Mouse (Mus musculus) embryonic facial prominence, embryonic 11.5 days (tissue): ENCODE measurements at regions not wholly inside any gene's neighbourhood (a gene's known extent, or its start where the extent isn't known, plus 50 kb on each side); places are given as distances from the start of the nearest gene placed in this dataset.

Experiments
- ATAC-seq: fragments of 200-750 bp; cut with Nextera tagmentation; replicated peaks from 2 replicates; pipeline ENCODE4 v1.8.0; 2017; ENCODE audit warnings: low read depth; ENCODE audit not compliant: insufficient number of reproducible peaks, low FRiP score, low TSS enrichment
- DNase-seq: peaks from one replicate; pipeline ENCODE4 v3.0.0-alpha.2; 2015; ENCODE audit warnings: low spot score
- H3K27ac ChIP-seq: fragments of 300-500 bp; sonication (generic); replicated peaks from 2 replicates; pipeline ENCODE4 v1.5.1; 2014; ENCODE audit warnings: mild to moderate bottlenecking, low read depth, low read length, control low read depth
- H3K27me3 ChIP-seq: fragments of 300-500 bp; sonication (generic); 2 replicates; pipeline ENCODE4 v1.6.1; 2014; ENCODE audit warnings: mild to moderate bottlenecking, low read length, moderate library complexity, mixed read lengths; ENCODE audit not compliant: control insufficient read depth, insufficient read depth
- H3K36me3 ChIP-seq: fragments of 300-500 bp; sonication (generic); replicated peaks from 2 replicates; pipeline ENCODE4 v1.6.1; 2014; ENCODE audit warnings: low read depth, mild to moderate bottlenecking, low read length, moderate library complexity, mixed read lengths; ENCODE audit not compliant: control insufficient read depth, insufficient read depth
- H3K4me1 ChIP-seq: fragments of 300-500 bp; sonication (generic); 2 replicates; pipeline ENCODE4 v1.6.1; 2014; ENCODE audit warnings: low read length, mixed read lengths; ENCODE audit not compliant: control insufficient read depth, insufficient read depth
- H3K4me2 ChIP-seq: fragments of 300-500 bp; sonication (generic); 2 replicates; pipeline ENCODE4 v1.6.1; 2014; ENCODE audit warnings: low read depth, mild to moderate bottlenecking, control low read depth, low read length, moderate library complexity
- H3K4me3 ChIP-seq: fragments of 300-500 bp; sonication (generic); 2 replicates; pipeline ENCODE4 v1.5.1; 2014; ENCODE audit warnings: low read depth, low read length, control low read depth
- H3K9ac ChIP-seq: fragments of 300-500 bp; sonication (generic); replicated peaks from 2 replicates; pipeline ENCODE4 v1.6.1; 2014; ENCODE audit warnings: mild to moderate bottlenecking, control low read depth, low read length
- H3K9me3 ChIP-seq: fragments of 300-500 bp; sonication (generic); replicated peaks from 2 replicates; pipeline ENCODE4 v1.6.1; 2016; ENCODE audit warnings: mild to moderate bottlenecking, low read length, inconsistent platforms, mixed read lengths; ENCODE audit not compliant: control insufficient read depth
- WGBS: fragments of 180-500 bp; shearing (Covaris S2); extraction: QIAGEN DNeasy Blood & Tissue Kit; methylation state at CpG from one replicate; pipeline ENCODE4 v1.1.7; 2014; 5-methylcytosine and 5-hydroxymethylcytosine counted together

DNA sequence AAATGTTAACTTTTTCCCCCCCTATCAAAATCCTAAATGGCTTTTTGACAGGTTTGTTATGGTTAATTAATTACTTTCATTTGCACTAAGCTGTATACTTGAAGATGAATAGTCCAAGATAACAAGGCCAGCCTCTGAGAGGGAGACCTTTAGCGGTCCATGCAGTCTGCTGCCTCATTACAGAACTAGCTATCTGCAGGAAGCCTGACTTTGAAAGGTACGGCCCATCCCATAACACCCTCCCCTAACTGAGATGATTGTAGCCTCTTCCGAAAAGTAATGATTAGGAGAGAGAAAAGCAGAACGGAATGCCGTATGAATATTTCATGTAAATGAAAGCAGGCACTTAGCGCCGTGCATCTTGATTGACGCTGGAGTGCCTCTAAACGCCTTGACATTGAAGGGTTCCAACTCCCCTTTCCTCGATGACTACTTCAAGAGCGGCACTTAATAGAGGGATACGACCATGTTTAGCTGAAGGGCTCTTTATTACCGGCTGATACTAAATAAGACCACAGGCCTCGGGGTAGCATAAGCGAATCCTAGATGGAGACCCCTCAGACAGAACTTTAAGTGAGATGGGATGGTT is 109.9 kb upstream of the Tmco5 start:
- no peak overlapping the region for H3K4me2 ChIP-seq
- 81% methylated on average over 15 of the region's 15 CpGs for WGBS
- no peaks in the 10 kb centered on the region for H3K4me1 ChIP-seq
- H3K36me3 ChIP-seq, result no peaks in the 10 kb centered on the region
- no peaks in the 10 kb centered on the region for H3K27me3 ChIP-seq
- no peak for ATAC-seq
- H3K27ac ChIP-seq, result no peak overlapping the region
- no peak for DNase-seq
- H3K4me3 ChIP-seq, result no peak overlapping the region
- no peaks in the 10 kb centered on the region for H3K9me3 ChIP-seq
- H3K9ac ChIP-seq, result no peak overlapping the region

DNA sequence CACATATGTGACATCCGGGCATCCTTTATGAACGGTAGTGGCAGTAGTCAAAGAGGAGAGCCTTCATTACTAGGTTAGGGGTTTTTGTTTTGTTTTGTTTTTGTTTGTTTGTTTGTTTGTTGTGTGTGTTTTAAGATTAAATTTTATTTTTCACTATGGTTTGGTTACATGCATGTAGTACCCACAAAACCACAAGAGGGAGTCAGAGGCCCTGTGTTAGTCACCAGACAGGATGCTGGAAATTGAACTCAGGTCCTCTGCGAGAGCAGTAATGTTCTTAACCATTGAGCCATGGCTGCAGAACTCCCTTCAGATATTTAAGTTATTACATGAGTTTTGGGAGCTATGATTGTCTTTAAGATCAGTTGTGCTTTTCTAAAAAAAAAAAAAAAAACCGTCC is 109.3 kb upstream of the Tmco5 start:
- Histone ChIP-seq H3K9me3 (no peaks in the 10 kb centered on the region), H3K4me2 (no peak overlapping the region), H3K4me3 (no peak overlapping the region), H3K27ac (no peak overlapping the region), H3K9ac (no peak overlapping the region), H3K4me1 (no peaks in the 10 kb centered on the region), H3K36me3 (no peaks in the 10 kb centered on the region), H3K27me3 (no peaks in the 10 kb centered on the region)
- no peak for ATAC-seq
- 83% methylated on average over 4 of the region's 4 CpGs for WGBS
- no peak for DNase-seq

DNA sequence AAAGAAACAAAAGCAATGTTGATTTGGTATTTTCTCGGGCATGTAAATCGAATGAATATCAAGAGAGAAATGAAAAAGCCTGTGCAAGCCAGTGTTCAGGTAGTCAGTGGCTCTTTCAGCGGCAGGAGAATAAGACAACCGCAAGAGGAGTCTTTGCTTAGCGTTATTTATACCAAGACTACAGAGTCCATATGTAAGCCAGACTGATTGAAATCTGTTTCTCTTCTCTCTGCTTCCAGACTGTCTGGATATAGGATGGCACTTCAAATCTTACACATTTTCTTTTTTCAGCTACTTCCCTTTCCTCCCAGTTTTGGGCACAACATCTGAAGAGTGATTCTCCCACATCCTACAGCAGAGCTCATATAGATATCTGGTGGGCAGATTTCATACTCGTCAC is 105.9 kb upstream of the Tmco5 start:
- 91% methylated on average over 6 of the region's 6 CpGs for WGBS

DNA sequence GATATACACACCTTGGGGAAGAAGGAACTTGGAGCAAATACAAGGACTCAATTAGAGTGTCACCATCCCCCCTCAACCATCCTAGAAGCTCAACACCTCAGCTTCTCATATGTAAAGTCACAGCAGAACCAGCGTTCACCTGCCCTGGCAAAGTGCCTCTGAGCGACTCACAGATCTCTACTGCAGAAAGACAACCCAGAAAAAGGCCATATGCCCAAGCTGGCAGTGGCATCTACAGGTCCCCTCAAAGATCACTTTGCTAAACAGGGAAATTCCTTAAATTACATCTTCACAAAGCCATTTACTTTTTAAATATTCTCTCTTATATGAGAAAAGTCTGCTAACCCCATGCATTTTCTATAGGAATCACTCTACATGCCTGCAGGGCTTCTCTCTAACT is 78.3 kb upstream of the Tmco5 start:
- ATAC-seq, result no peak
- WGBS, result 80% methylated on average over 2 of the region's 2 CpGs
- Histone ChIP-seq H3K27me3 (no peaks in the 10 kb centered on the region), H3K4me1 (no peaks in the 10 kb centered on the region), H3K9me3 (no peaks in the 10 kb centered on the region), H3K4me3 (no peak overlapping the region), H3K4me2 (no peak overlapping the region), H3K36me3 (no peaks in the 10 kb centered on the region), H3K9ac (no peak overlapping the region), H3K27ac (no peak overlapping the region)
- DNase-seq, result no peak

More for the DNA sequence above, 105.9 kb upstream of the Tmco5 start:
- H3K36me3 ChIP-seq, result no peaks in the 10 kb centered on the region
- H3K4me3 ChIP-seq, result no peak overlapping the region
- H3K4me1 ChIP-seq, result no peaks in the 10 kb centered on the region
- no peaks in the 10 kb centered on the region for H3K27me3 ChIP-seq
- no peak overlapping the region for H3K9ac ChIP-seq
- ATAC-seq (no peak), DNase-seq (no peak)
- H3K4me2 ChIP-seq, result no peak overlapping the region
- H3K9me3 ChIP-seq, result no peaks in the 10 kb centered on the region
- no peak overlapping the region for H3K27ac ChIP-seq

DNA sequence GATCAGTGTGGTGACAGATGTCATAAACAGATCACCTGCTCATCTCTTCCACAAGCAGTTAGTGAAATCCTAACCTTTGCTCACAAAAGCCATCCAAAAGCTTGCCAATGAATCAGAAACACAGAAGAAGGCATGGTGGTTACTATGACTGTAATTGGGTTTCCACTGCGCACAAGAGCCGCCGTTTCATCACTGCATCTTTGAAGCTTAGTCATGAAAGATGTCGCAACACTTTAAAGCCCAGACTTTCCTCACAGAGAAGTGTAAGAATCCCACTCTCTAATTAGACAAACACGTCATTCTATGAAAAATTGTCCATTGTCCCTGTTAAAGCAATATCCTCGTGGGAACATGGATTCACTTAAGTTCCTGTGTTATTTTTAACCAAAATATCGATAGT is 76.9 kb upstream of the Tmco5 start:
- 86% methylated on average over 7 of the region's 7 CpGs for WGBS
- no peaks in the 10 kb centered on the region for H3K27me3 ChIP-seq
- no peak overlapping the region for H3K9ac ChIP-seq
- no peak for ATAC-seq
- H3K36me3 ChIP-seq, result no peaks in the 10 kb centered on the region
- no peak overlapping the region for H3K4me2 ChIP-seq
- DNase-seq, result no peak
- no peak overlapping the region for H3K4me3 ChIP-seq
- H3K9me3 ChIP-seq, result no peaks in the 10 kb centered on the region
- H3K27ac ChIP-seq, result no peak overlapping the region
- no peaks in the 10 kb centered on the region for H3K4me1 ChIP-seq

DNA sequence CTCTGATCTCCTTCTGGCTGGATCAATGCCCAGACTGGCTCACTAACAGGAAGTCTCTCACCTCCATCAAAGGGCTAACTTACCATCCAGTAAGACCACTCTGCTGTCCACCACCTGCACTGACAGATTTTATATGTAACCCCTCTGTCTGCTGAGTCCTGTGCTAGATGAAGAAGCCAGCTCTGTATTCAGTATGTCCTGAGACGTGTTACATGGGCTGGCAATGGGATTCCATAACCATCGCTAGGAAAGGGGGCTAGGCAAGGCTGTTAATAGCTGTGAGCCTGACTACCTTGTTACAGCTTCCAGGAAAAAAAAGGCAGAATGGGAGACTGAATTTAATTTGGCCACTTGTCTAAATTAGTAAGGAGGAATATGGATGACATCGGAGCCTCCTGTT is 71.3 kb upstream of the Tmco5 start:
- Histone ChIP-seq H3K36me3 (no peaks in the 10 kb centered on the region), H3K9me3 (no peaks in the 10 kb centered on the region), H3K4me1 (no peaks in the 10 kb centered on the region), H3K9ac (no peak overlapping the region), H3K27me3 (no peaks in the 10 kb centered on the region), H3K4me3 (no peak overlapping the region), H3K27ac (no peak overlapping the region), H3K4me2 (no peak overlapping the region)
- DNase-seq, result no peak
- ATAC-seq, result no peak
- 80% methylated on average over 3 of the region's 3 CpGs for whole genome bisulfite sequencing

DNA sequence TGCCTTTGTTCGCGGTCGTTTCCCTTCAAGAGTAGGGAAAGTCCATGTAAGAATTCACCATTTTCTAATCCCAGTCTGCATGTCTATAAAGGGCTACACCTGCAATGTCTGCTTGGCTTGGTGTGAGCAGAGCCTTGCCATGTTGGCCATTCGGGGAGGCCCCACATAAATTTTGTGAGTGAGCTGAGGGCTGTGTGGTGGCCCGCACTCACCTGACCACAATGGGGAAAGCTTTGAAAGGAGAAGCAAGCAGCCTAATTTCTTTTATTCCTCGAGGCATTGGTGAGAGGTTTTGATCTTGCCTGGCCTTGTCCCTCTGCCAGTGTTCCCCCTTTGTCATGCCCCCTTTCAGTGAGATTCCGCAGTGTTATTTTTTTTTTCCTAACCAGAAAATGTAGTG is 70.9 kb upstream of the Tmco5 start:
- H3K27me3 ChIP-seq, result no peaks in the 10 kb centered on the region
- no peak overlapping the region for H3K9ac ChIP-seq
- H3K27ac ChIP-seq, result no peak overlapping the region
- no peak overlapping the region for H3K4me2 ChIP-seq
- H3K36me3 ChIP-seq, result no peaks in the 10 kb centered on the region
- H3K9me3 ChIP-seq, result no peaks in the 10 kb centered on the region
- no peak overlapping the region for H3K4me3 ChIP-seq
- no peak for DNase-seq
- WGBS, result 77% methylated on average over 7 of the region's 7 CpGs
- H3K4me1 ChIP-seq, result no peaks in the 10 kb centered on the region
- no peak for ATAC-seq

DNA sequence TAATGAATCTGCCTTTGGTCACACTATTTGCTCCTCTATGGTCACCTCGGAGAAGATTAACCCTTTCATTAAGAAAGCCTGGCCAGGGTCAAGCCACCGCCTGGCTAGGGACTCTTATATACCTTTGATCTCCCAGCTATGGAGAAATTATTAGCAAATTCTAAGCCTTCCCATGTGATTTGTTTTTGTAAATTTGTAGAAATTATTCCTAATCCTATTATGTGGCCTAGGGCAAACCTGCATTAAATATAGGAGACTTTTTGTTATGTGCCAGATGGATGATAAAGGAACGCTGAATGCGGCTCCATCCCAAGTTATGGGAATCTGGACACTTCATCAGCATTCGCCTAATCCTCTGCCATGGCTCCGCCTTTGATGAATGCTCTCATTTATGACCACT is 70.4 kb upstream of the Tmco5 start:
- DNase-seq, result no peak
- ATAC-seq, result no peak
- 80% methylated on average over 6 of the region's 6 CpGs for WGBS
- no peak overlapping the region for H3K9ac ChIP-seq
- no peaks in the 10 kb centered on the region for H3K9me3 ChIP-seq
- no peaks in the 10 kb centered on the region for H3K4me1 ChIP-seq
- no peak overlapping the region for H3K4me2 ChIP-seq
- H3K27ac ChIP-seq, result no peak overlapping the region
- no peaks in the 10 kb centered on the region for H3K27me3 ChIP-seq
- no peak overlapping the region for H3K4me3 ChIP-seq
- H3K36me3 ChIP-seq, result no peaks in the 10 kb centered on the region
